Mouse (Mus musculus) testis, adult 2 months (tissue): ENCODE data around the gene Gm10553. TPM values are rescaled to one million over a fixed set of nuclear protein-coding genes. Genes with fewer than 3 reads are reported as not detected.
"Not testable (repeated sequence)": the region's sequence is repeated elsewhere in the genome, so short reads cannot be mapped to it uniquely, and the experiment has no call there.

Experiments
- H3K27ac ChIP-seq: fragments of 200-500 bp; 2 replicates; pipeline ENCODE4 v1.5.1; 2012; ENCODE audit warnings: low read depth, low read length; ENCODE audit not compliant: control insufficient read depth, insufficient read depth
- H3K27me3 ChIP-seq: fragments of 200-500 bp; 2 replicates; pipeline ENCODE4 v1.6.1; 2012; ENCODE audit warnings: mild to moderate bottlenecking, low read length, moderate library complexity; ENCODE audit not compliant: control insufficient read depth, insufficient read depth
- H3K36me3 ChIP-seq: fragments of 200-500 bp; 2 replicates; pipeline ENCODE4 v1.6.1; 2012; ENCODE audit warnings: mild to moderate bottlenecking, low read length; ENCODE audit not compliant: control insufficient read depth, insufficient read depth
- H3K4me1 ChIP-seq: fragments of 200-500 bp; 2 replicates; pipeline ENCODE4 v1.6.1; 2012; ENCODE audit warnings: low read length; ENCODE audit not compliant: control insufficient read depth, insufficient read depth
- H3K4me3 ChIP-seq: fragments of 200-500 bp; 2 replicates; pipeline ENCODE4 v1.5.1; 2012; ENCODE audit warnings: low read depth, mild to moderate bottlenecking, low read length, moderate library complexity, mixed read lengths; ENCODE audit not compliant: control insufficient read depth
- polyA plus RNA-seq: library from polyadenylated mRNA; depleted of rRNA; stranded (reverse); fragments of >200 nt; gene quantifications from 2 replicates; pipeline ENCODE4 v1.2.3, GENCODE M21; 2012; rRNA removed

The Gm10553 gene
- polyA plus RNA-seq, result not detected in 2 replicates

DNA sequence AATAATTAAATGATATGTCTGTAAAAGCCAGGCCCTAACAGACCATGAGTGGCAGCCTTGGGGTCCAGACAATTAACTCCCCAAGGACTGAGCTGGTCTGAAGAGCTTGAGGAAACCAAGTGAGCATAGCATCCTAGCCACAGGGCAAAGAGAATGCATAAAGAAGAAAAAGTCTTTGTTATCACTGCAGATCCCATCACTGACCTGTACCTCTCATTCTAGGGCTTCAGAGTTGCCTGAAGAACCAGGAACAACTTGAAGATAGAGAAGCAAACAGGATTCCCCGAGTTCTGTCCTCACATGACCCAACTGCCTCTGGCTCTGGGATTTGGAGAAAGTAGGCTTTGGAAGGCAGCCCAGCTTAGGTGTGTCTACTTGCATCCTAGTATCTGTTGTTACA lies at the start of gene Gm10553:
Gm10553 (plus strand) TSS at position 301 of the 400 bp plus-strand sequence.
- H3K4me1 ChIP-seq, H3K27ac ChIP-seq, H3K4me3 ChIP-seq, H3K36me3 ChIP-seq, H3K27me3 ChIP-seq: not testable (repeated sequence)

DNA sequence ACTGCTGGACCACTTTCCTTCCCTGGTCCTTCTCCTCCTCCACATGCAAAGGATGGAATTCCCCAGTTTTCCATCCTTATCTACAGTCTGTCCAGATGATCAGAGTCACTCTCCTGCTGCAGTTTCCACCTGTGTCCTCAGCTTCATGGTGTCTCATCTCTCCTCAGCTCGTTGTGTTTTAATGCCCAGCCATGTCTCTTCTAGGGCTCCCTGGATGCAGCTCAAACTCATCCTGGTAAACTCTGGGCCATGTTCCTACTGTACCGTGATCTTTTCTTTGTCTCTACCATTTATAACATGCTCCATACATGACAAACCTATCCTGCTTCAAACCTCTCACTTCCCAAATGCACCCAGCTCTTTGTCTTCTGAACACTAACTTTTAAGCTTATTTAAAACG lies 28.3 kb upstream of the Gm10553 start:
- H3K27me3 ChIP-seq, H3K27ac ChIP-seq, H3K4me3 ChIP-seq, H3K36me3 ChIP-seq, H3K4me1 ChIP-seq: not testable (repeated sequence)

DNA sequence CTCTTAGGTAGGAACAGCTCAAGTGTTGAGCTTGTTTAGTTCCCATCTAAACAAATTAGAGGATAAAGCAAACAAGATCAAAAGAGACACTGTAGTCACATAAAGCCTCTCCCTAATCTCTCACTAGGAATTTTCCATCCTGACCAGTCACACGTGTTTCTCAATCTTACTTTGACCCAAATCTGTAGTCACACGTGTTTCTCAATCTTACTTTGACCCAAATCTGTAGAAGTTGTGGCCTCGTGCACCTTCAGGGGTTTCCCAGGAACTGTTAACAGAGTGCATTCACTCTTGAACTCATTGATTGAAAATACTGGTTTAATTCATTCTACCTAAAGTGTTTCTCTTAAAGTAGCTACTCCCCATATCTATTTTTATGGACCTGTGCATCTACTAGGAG lies 26.9 kb upstream of the Gm10553 start:
- not testable (repeated sequence) for H3K4me3 ChIP-seq, H3K36me3 ChIP-seq, H3K27ac ChIP-seq, H3K4me1 ChIP-seq, H3K27me3 ChIP-seq

DNA sequence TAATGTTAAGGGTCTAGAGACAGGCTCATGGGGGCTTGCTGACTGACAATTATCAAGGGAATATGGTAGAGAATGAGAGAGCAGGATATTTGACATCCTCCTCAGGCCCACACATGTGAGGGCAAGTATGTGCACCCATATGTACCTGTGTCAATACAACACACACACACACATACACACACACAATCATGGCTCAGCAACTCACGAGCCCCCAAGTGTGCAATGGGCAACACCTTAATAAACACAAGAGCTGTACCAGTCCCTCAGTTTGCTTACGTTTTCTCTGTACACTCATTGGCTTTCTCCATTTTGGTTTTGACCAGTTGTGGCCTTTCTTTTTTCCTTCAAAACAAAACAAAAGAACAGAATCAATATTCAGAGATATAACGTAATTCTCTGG lies 15.2 kb upstream of the Gm10553 start:
- not testable (repeated sequence) for H3K4me3 ChIP-seq, H3K36me3 ChIP-seq, H3K27ac ChIP-seq, H3K27me3 ChIP-seq, H3K4me1 ChIP-seq

DNA sequence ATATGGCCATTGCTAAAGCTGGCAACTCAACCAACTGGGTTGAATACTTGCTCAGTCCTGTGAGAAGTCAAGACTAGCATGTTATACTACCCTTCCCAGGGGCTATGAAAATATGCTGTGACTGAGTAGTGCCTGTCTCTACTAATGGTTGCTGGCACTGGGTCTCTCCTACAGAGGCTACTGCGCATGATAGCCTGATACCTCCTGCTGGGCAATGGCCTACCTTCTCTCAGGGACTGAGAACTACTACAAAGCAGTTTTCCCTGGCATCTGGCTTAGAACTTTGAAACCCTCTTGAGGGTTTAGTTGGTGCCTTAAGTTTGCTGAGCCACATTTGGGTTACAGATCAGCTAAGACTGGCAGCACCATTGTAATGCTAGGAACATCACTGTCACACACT lies 13.8 kb upstream of the Gm10553 start:
- H3K4me3 ChIP-seq, H3K4me1 ChIP-seq, H3K36me3 ChIP-seq, H3K27me3 ChIP-seq, H3K27ac ChIP-seq: not testable (repeated sequence)

DNA sequence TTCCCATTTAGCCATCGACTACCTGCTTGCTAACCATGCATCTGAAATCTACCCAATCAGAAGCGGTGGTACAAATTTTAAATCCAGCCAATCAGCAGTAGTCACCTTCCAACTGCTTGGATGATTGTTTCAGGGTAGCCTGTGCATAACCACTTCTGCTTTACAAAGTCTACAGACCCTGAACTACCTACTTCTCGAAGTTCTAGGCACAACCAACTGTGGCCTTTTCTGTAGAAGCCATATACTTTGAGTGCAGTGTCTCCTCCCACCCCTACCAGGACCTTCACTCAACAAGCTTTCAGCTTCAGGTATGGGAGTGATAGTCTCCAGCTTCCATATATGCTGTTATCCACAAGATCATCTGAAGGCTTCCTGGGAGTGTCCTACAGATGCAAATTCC lies 7.8 kb upstream of the Gm10553 start:
- H3K27ac ChIP-seq, H3K4me1 ChIP-seq, H3K36me3 ChIP-seq, H3K4me3 ChIP-seq, H3K27me3 ChIP-seq: not testable (repeated sequence)

DNA sequence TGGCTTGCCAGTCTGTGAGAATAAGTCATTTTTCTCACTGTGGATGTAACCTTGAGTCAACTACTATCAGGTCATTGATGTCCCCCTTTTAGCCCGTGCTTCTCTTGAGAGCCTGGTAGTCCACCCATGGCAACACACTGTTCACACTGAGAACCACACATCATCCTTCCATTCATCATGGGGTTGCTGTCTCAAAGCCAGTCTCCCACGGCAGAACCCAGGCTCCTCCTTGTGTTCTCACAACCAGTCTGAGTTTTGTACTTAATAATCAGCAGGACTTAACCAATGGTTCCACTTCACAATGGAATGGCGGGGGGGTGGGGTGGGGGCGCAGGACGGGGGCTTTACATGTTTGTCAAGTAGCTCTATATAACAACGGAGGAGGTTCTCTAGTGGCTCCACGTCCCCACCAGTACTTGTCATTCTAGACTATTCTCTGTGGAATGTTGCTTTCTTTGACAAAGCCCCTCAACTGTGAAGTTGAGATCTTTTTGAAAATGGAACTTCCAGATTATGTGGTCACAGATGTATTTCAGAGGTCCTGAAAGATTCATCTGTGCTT lies 6.9 kb upstream of the Gm10553 start:
- H3K4me3 ChIP-seq, H3K27ac ChIP-seq, H3K36me3 ChIP-seq, H3K4me1 ChIP-seq, H3K27me3 ChIP-seq: not testable (repeated sequence)

DNA sequence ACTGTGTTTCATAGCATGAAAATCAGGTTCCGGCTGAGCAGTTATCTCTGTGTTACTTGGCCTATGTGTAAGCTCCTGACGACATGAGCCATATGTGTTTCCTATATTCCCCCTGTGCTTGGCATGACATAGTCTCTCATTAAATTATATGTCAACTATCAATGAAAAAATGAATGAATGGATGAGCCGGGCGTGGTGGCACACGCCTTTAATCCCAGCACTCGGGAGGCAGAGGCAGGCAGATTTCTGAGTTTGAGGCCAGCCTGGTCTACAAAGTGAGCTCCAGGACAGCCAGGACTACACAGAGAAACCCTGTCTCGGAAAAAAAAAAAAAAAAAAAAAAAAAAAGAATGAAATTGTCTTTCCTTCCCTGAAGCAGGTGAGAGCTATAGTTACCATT lies 883 bp upstream of the Gm10553 start:
- H3K36me3 ChIP-seq, H3K4me3 ChIP-seq, H3K27ac ChIP-seq, H3K4me1 ChIP-seq, H3K27me3 ChIP-seq: not testable (repeated sequence)

DNA sequence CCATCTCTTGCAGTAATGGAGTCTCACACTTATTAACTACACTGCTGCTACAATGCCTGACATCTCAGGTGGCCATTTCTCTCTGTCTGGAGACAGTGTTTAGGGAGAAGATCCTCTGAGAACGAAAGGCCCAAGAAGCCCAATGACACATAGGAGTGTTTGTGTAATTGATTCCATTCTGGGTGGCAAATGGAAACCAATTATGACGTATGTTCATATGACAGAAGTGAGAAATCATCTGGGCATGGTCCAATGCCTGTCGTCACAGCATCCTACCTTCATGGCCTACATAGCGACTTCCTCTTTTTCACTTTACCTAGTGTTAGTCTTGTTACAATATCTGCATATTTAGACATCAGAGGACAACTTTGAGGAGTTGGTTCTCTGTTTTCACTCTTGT lies 1.8 kb downstream of the Gm10553 start:
- H3K27me3 ChIP-seq, H3K27ac ChIP-seq, H3K4me3 ChIP-seq, H3K4me1 ChIP-seq, H3K36me3 ChIP-seq: not testable (repeated sequence)

DNA sequence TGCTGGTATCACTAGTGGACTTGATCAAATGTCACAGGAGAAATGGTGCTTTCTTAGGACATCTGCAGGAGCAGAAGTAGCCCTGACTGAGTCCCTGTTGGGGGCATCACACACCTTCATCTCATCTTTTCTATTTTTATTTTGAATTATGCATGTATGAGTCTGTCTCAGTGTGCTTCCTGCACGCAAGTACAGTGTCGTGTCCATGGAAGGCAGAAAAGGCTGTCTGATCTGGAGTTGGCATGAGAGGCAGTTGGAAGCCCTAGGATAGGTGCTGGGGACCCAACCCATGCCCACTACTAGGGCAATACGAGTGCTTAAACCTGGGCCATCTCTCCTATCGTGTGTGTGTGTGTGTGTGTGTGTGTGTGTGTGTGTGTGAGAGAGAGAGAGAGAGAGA lies 5.4 kb downstream of the Gm10553 start:
- not testable (repeated sequence) for H3K36me3 ChIP-seq, H3K4me1 ChIP-seq, H3K27me3 ChIP-seq, H3K4me3 ChIP-seq, H3K27ac ChIP-seq

DNA sequence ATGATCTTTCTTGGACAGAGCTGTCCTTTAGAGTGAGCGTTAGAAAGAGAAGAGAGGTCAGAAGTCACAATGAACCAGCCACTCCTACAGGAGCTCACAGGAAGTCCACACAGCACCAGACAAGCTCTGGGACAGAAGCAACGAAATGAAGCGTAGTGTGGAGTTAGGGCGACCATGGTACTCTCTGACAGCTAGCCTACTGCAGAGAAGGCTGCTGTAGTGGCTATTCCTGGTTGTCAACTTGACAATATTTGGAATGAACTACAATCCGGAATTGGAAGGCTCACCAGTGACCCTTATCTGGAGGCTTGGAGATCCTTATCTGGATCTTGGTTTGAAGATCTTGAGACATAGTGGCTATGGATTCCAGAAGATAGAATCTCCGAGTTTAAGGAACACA lies 6.0 kb downstream of the Gm10553 start:
- H3K4me3 ChIP-seq, H3K27me3 ChIP-seq, H3K4me1 ChIP-seq, H3K36me3 ChIP-seq, H3K27ac ChIP-seq: not testable (repeated sequence)

DNA sequence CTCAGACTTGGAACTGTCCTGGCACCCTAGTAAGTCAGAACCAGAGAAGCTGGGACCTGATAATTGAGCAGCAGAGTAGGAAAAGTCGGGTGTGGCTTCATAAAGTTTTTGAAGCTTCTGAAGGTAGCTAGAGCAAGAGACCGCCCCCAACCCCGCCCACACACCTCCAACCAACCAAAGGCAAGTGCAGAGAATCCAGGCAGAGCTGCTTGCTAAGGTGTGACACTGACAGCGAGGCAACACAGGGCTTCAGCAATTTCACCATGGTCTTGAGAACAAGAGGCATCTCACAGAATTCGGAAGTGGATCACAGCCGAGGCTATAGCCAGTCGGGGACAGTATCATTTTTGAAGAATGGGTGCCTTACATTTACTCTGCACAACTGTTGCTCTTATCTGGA lies 9.8 kb downstream of the Gm10553 start, which contains the start of gene A530032D15Rik:
A530032D15Rik (minus strand) TSS at position 101 of the 400 bp plus-strand sequence.
- H3K27ac ChIP-seq, H3K36me3 ChIP-seq, H3K4me1 ChIP-seq, H3K4me3 ChIP-seq, H3K27me3 ChIP-seq: not testable (repeated sequence)

DNA sequence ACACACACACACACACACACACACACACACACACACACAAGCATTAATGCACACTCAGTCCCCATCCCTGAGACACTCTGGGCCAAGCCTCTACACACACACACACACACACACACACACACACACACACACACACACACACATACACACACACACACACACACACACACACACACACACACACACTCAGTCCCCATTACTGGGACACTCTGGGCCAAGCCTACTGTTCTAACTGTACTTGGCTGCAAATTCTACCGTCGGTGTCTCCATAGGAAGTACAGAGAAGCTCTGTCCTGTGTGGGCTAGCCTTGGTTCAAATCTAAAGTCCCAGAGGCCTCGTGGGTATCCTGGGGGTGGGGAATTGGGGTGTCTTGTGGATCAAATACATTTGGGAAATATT lies 10.9 kb downstream of the Gm10553 start:
- not testable (repeated sequence) for H3K27ac ChIP-seq, H3K4me1 ChIP-seq, H3K36me3 ChIP-seq, H3K4me3 ChIP-seq, H3K27me3 ChIP-seq
